Mouse (Mus musculus) lung, embryonic 16.5 days (tissue): ENCODE measurements around the gene Cd86. TPM values are rescaled to one million over a fixed set of nuclear protein-coding genes. Genes with fewer than 3 reads are reported as not detected.

Experiments
- ATAC-seq: fragments of 200-750 bp; cut with Nextera tagmentation; 2 replicates; pipeline ENCODE4 v1.8.0; 2017; ENCODE audit warnings: low read depth, mild to moderate bottlenecking, moderate library complexity
- H3K27ac ChIP-seq: fragments of 300-500 bp; sonication (generic); 2 replicates; pipeline ENCODE4 v1.5.1; 2014; ENCODE audit warnings: mild to moderate bottlenecking, control low read depth, low read length
- H3K27me3 ChIP-seq: fragments of 300-500 bp; sonication (generic); 2 replicates; pipeline ENCODE4 v1.6.1; 2014; ENCODE audit warnings: low read depth, low read length, mixed read lengths; ENCODE audit not compliant: control insufficient read depth, insufficient read depth
- H3K36me3 ChIP-seq: fragments of 300-500 bp; sonication (generic); 2 replicates; pipeline ENCODE4 v1.6.1; 2014; ENCODE audit warnings: low read length; ENCODE audit not compliant: control insufficient read depth, insufficient read depth
- H3K4me1 ChIP-seq: fragments of 300-500 bp; sonication (generic); replicated peaks from 2 replicates; pipeline ENCODE4 v1.6.1; 2014; ENCODE audit warnings: low read length, mixed read lengths; ENCODE audit not compliant: control insufficient read depth, insufficient read depth
- H3K4me2 ChIP-seq: fragments of 300-500 bp; sonication (generic); 2 replicates; pipeline ENCODE4 v1.6.1; 2014; ENCODE audit warnings: low read depth, low read length, control low read depth
- H3K4me3 ChIP-seq: fragments of 300-500 bp; sonication (generic); 2 replicates; pipeline ENCODE4 v1.5.1; 2014; ENCODE audit warnings: mild to moderate bottlenecking, low read length, control low read depth
- H3K9ac ChIP-seq: fragments of 300-500 bp; sonication (generic); 2 replicates; pipeline ENCODE4 v1.6.1; 2014; ENCODE audit warnings: low read length, control low read depth
- H3K9me3 ChIP-seq: fragments of 300-500 bp; sonication (generic); 2 replicates; pipeline ENCODE4 v1.6.1; 2016; ENCODE audit warnings: low read length; ENCODE audit not compliant: control insufficient read depth
- WGBS: fragments of 180-500 bp; shearing (Covaris S2); extraction: QIAGEN DNeasy Blood & Tissue Kit; methylation state at CpG from one replicate; pipeline ENCODE4 v1.1.7; 2014; 5-methylcytosine and 5-hydroxymethylcytosine counted together
- polyA plus RNA-seq: library from polyadenylated mRNA; unstranded; fragments of >200 nt; fragmentation: Nextera tagmentation; extraction: Ambion mirVana; gene quantifications from 2 replicates; pipeline ENCODE4 v1.2.1, GENCODE M21; 2015

The Cd86 gene
- polyA plus RNA-seq, 1 experiment from 2014 or later, result 1.7 TPM

DNA sequence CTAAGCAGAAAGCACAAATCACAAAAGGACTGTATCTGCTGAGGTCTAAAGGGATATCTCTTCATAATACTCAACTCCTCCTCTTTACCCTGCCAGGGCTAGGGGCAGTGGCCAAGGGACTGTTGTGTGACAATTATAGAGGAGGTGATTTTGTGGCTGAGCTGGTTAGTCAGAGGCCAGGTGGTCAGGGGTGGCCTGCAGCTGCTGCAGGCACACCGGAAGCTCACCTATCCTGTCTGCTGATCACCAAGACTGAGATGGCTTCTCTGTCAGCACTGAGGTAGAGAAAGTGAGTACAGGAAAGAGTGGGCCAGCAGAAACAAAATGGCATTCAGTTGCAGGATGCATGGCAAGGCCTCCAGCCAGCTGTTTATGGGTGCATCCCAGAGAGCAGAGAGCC lies 38.1 kb downstream of the Cd86 start:
- no peaks in the 10 kb centered on the region for H3K36me3 ChIP-seq
- no peaks in the 10 kb centered on the region for H3K9me3 ChIP-seq
- no peaks in the 10 kb centered on the region for H3K27me3 ChIP-seq
- 79% methylated on average over 1 of the region's 1 CpGs for WGBS
- no peak overlapping the region for H3K27ac ChIP-seq
- H3K4me3 ChIP-seq, result no peak overlapping the region
- no peak overlapping the region for H3K4me2 ChIP-seq
- no peaks in the 10 kb centered on the region for H3K4me1 ChIP-seq
- ATAC-seq, result no peak
- H3K9ac ChIP-seq, result no peak overlapping the region

DNA sequence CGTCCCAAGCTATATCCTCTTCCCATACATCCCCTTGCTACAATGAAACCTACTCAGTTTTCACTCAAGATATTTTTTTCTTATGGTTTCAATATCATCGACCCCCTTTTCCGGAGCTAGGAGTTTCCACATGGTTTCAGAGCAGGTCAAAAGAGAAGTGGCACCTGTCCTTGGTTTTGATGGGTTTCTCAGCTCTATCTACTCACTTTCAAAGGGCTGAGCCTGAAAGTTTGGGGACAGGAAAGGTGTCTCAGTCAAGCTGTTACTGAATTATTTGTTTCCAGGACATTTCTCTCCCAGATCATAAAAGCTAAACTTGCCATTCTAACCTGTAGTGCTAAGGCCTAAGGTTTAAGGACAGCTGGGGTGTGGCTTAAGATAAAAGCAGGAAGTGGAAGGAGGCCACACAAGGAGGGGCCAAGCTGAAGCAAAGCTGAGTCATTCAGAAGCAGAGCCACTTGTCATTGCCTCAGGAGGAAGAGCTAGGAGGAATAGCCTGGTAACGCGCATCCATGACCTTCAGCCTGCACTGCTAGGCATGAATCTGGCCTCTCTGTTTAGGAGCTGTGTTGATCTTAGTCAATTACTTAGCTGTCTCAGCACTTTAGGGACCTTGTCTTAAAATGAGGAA lies 39.2 kb downstream of the Cd86 start:
- WGBS, result 72% methylated on average over 5 of the region's 5 CpGs
- Histone ChIP-seq H3K27me3 (no peaks in the 10 kb centered on the region), H3K27ac (no peak overlapping the region), H3K9me3 (no peaks in the 10 kb centered on the region), H3K36me3 (no peaks in the 10 kb centered on the region), H3K4me1 (no peaks in the 10 kb centered on the region), H3K9ac (no peak overlapping the region), H3K4me2 (no peak overlapping the region), H3K4me3 (no peak overlapping the region)
- ATAC-seq, result no peak

DNA sequence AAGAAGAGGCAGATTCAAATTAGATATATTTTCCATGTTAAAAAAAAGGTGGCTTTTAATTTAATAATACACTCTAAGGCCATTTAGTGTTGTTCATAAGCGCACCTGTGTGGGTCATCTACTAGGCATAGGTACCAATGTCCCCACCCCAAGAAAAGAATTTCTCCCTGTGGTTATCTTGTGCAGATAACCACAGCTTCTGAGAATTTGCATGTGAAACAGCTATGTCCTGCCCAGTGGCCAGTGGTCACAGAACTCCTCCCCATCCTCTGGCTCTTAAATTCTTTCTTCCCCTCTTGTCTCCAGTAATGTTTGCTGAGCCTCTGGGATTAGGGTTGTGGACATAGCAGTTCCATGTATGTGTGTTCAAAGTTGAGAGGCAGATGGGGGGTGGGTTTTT lies 40.0 kb downstream of the Cd86 start:
- H3K4me1 ChIP-seq, result no peaks in the 10 kb centered on the region
- no peaks in the 10 kb centered on the region for H3K27me3 ChIP-seq
- H3K9ac ChIP-seq, result no peak overlapping the region
- no peak for ATAC-seq
- H3K36me3 ChIP-seq, result no peaks in the 10 kb centered on the region
- no peaks in the 10 kb centered on the region for H3K9me3 ChIP-seq
- no peak overlapping the region for H3K4me2 ChIP-seq
- H3K27ac ChIP-seq, result no peak overlapping the region
- WGBS, result 84% methylated on average over 1 of the region's 1 CpGs
- no peak overlapping the region for H3K4me3 ChIP-seq

DNA sequence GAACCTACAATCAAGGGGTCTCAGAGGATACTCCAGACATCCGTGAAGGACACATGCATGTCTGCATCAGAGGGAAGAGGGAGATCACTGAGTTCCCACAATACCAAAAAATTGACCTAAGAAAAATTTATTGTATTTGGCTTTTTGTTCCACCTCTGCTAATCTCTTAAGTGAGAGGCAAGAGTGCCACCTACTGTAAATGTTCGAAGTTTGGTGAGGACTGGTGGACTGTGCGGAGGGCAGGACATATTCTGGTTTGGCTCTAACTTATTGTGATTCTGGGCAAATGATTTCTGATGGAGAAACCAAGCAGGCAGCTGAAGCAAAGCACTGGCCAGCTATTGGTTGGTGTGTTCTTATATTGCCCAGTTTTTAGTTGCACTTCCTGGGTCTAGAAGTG lies 43.6 kb downstream of the Cd86 start:
- no peaks in the 10 kb centered on the region for H3K36me3 ChIP-seq
- no peak overlapping the region for H3K27ac ChIP-seq
- no peak overlapping the region for H3K4me2 ChIP-seq
- no peaks in the 10 kb centered on the region for H3K27me3 ChIP-seq
- ATAC-seq, result no peak
- H3K9ac ChIP-seq, result no peak overlapping the region
- 71% methylated on average over 3 of the region's 3 CpGs for WGBS
- H3K4me1 ChIP-seq, result no peaks in the 10 kb centered on the region
- no peaks in the 10 kb centered on the region for H3K9me3 ChIP-seq
- H3K4me3 ChIP-seq, result no peak overlapping the region

DNA sequence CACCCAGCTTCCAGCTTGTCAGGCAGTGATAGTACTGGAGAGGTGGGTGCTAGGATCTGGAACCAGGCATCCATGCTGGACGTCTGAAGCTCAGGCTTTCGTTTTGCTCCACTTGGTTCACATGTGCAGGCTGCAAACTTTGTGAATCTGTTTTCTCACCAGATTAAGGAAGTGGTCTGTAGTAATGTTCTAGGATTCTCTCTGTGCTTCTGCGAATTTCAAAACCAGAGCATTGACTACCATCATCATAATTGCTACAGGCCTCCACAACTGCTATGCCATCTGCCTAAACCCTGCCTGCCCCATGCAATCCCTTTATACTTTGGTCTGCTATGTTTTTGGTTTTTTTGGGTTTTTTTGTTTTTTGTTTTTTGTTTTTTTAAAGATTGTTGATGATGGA lies 44.8 kb downstream of the Cd86 start:
- H3K27me3 ChIP-seq, result no peaks in the 10 kb centered on the region
- WGBS, result 67% methylated on average over 3 of the region's 3 CpGs
- no peaks in the 10 kb centered on the region for H3K36me3 ChIP-seq
- H3K4me2 ChIP-seq, result no peak overlapping the region
- no peak for ATAC-seq
- H3K9ac ChIP-seq, result no peak overlapping the region
- no peak overlapping the region for H3K27ac ChIP-seq
- H3K4me3 ChIP-seq, result no peak overlapping the region
- H3K4me1 ChIP-seq, result no peaks in the 10 kb centered on the region
- no peaks in the 10 kb centered on the region for H3K9me3 ChIP-seq

DNA sequence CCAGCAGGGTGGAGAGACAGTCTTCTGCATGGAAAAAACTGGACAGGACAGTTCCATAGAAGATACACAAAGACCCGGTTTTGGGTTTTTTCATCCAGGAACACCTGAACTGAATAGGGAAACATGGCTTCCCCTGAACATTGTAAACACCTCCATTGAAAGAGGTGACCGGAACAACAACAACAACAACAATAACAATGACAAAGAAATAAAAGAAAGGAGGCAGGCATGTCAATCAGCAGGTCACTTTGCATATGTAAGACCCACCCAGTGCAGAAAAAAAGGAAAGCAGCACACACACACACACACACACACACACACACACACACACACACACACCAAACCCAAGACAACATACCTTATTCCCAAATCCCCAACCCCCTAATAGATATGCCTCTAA lies 52.2 kb downstream of the Cd86 start:
- WGBS, result 80% methylated on average over 2 of the region's 2 CpGs
- no peak for ATAC-seq

DNA sequence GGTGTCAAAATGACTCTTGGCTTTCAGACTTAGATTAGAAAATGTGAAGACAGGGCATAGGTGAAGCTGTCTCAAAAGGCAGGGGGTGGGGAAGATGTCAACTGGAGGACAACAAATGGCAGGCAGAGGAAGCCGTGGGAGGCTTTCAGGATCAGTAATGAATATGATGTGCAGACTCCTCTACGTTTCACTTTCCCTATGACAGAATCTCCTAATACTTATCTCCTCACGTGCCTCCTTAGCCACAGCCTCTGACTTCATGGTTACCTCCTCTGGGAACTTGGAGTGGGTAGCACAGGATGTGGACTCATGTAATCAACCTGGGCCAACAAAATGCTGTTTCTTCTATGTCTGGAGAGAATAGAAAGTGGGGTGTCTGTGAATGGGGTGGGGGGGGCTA lies 63.2 kb downstream of the Cd86 start:
- Histone ChIP-seq H3K9me3 (no peaks in the 10 kb centered on the region), H3K4me3 (no peak overlapping the region), H3K36me3 (no peaks in the 10 kb centered on the region), H3K4me1 (no peaks in the 10 kb centered on the region), H3K27ac (no peak overlapping the region), H3K9ac (no peak overlapping the region), H3K27me3 (no peaks in the 10 kb centered on the region), H3K4me2 (no peak overlapping the region)
- no peak for ATAC-seq
- 51% methylated on average over 3 of the region's 3 CpGs for WGBS

More for the DNA sequence above, 52.2 kb downstream of the Cd86 start:
- no peak overlapping the region for H3K9ac ChIP-seq
- H3K9me3 ChIP-seq, result no peaks in the 10 kb centered on the region
- no peaks in the 10 kb centered on the region for H3K4me1 ChIP-seq
- no peaks in the 10 kb centered on the region for H3K36me3 ChIP-seq
- no peaks in the 10 kb centered on the region for H3K27me3 ChIP-seq
- H3K27ac ChIP-seq, result no peak overlapping the region
- H3K4me2 ChIP-seq, result no peak overlapping the region
- H3K4me3 ChIP-seq, result no peak overlapping the region

DNA sequence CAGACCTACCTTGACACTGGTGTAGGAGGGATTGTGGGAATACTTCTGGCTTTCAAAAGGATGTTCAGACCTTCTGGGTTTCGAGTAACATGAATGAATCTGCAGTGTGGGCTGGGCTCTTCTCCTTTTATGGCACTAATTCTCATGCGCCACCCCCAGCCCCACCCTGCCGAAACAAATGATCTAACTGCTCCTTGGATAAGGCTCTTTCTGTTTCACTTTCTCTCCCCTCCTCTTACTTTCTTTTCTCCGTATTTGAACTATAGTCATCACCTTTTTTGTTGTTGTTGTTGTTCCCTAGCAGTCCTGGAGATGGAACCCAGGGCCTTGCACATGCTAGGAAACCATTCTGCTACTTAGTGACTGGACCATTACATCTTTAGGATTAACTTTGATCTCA lies 67.6 kb downstream of the Cd86 start:
- no peak overlapping the region for H3K27ac ChIP-seq
- no peak overlapping the region for H3K9ac ChIP-seq
- H3K4me1 ChIP-seq, result no peaks in the 10 kb centered on the region
- 72% methylated on average over 4 of the region's 4 CpGs for WGBS
- no peaks in the 10 kb centered on the region for H3K36me3 ChIP-seq
- no peaks in the 10 kb centered on the region for H3K9me3 ChIP-seq
- H3K4me3 ChIP-seq, result no peak overlapping the region
- H3K4me2 ChIP-seq, result no peak overlapping the region
- H3K27me3 ChIP-seq, result no peaks in the 10 kb centered on the region
- ATAC-seq, result no peak

DNA sequence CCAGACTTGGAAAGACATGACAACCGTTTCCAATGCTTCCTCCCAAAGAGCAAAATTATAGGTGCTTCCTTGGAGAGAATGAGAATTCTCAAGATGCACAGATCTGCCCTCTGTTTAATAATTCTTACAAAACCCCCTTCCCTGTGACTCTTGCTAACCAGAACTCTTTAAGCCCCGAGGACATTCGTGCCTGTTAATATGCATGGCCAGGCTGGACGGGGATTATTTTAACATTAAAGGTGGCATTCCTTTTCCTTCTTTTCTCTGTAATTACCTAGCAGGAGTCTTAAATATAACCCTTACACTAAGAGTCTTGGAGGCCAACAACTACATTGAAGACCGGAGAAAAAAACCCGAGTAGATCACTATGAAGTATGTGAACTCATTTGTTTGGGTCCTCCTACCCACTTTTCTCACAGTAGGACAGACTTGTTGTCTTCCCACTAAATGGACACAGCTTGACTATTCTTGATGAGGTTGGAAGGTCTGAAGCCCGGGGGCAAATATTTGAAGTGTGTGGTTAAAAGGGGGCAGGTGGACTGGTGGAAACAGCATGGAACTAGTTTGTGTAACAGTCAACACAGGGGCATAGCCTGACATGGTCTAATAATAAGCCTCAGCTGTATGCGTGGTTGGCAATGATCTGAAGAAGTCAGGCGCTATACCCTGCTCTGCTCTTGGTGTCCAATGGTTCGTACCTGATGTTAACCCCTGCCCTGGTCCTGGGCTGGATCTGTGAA lies 69.0 kb downstream of the Cd86 start:
- Histone ChIP-seq H3K36me3 (no peaks in the 10 kb centered on the region), H3K4me3 (no peak overlapping the region), H3K4me2 (no peak overlapping the region), H3K27ac (no peak overlapping the region), H3K4me1 (no peaks in the 10 kb centered on the region), H3K27me3 (no peaks in the 10 kb centered on the region), H3K9me3 (no peaks in the 10 kb centered on the region), H3K9ac (no peak overlapping the region)
- WGBS, result 85% methylated on average over 10 of the region's 10 CpGs
- no peak for ATAC-seq
